Mouse (Mus musculus) lung, adult 2 months (tissue): ENCODE results near the gene Ift20. TPM values are rescaled to one million over a fixed set of nuclear protein-coding genes. Genes with fewer than 3 reads are reported as not detected.

Experiments
- DNase-seq: peaks from one replicate; pipeline ENCODE4 v3.0.0; 2022
- H3K4me1 ChIP-seq: fragments of 200-500 bp; 2 replicates; pipeline ENCODE4 v1.6.1; 2011; ENCODE audit warnings: low read length; ENCODE audit not compliant: control insufficient read depth, insufficient read depth
- H3K4me3 ChIP-seq: fragments of 200-500 bp; replicated peaks from 2 replicates; pipeline ENCODE3; 2011; ENCODE audit warnings: low read depth, mild to moderate bottlenecking, control low read depth, low read length; ENCODE audit errors: extremely low read depth
- CTCF ChIP-seq: fragments of 200-500 bp; IDR thresholded peaks from 2 replicates; pipeline ENCODE4 v1.5.1; 2011; ENCODE audit warnings: mild to moderate bottlenecking, low read length, control low read depth; ENCODE audit not compliant: insufficient read depth
- POLR2A ChIP-seq: fragments of 200-500 bp; IDR thresholded peaks from 2 replicates; pipeline ENCODE4 v1.6.1; 2011; ENCODE audit warnings: low read depth, mild to moderate bottlenecking, control low read depth, low read length, borderline replicate concordance; ENCODE audit errors: extremely low read depth
- WGBS: fragments of 180-500 bp; shearing (Covaris S2); methylation state at CpG from one replicate; pipeline ENCODE4 v1.1.7; 2018; 5-methylcytosine and 5-hydroxymethylcytosine counted together
- polyA plus RNA-seq: library from polyadenylated mRNA; depleted of rRNA; stranded (reverse); fragments of >200 nt; gene quantifications from 2 replicates; pipeline ENCODE4 v1.2.3, GENCODE M21; 2012

Ift20 gene
- polyA plus RNA-seq, 1 experiment: 75.1 TPM

GRCm38 (mm10) chr11:78500623-78501202 is 35.4 kb upstream of the Ift20 start:
- Histone ChIP-seq H3K4me1 (peaks cover 5% of the 10 kb centered on the region; the same call in 1 of the 2 replicates), H3K4me3 (no peak overlapping the region)
- no peak for DNase-seq
- 58% methylated on average over 9 of the region's 9 CpGs for WGBS
- no peak for TF ChIP-seq POLR2A
- no peak for TF ChIP-seq CTCF

GRCm38 (mm10) chr11:78501529-78501928 is 34.6 kb upstream of the Ift20 start:
- no peak for DNase-seq
- H3K4me3 ChIP-seq: no peak overlapping the region
- H3K4me1 ChIP-seq: peaks cover 5% of the 10 kb centered on the region; the same call in 1 of the 2 replicates
- TF ChIP-seq CTCF (no peak), POLR2A (no peak)
- WGBS: 74% methylated on average over 20 of the region's 20 CpGs

- 58% methylated on average over 7 of the region's 7 CpGs for WGBS
- no peak within 1 kb of the TSS for H3K4me3 ChIP-seq
- TF ChIP-seq POLR2A: no peak
- no peak for TF ChIP-seq CTCF
- no peak for DNase-seq
- no peaks in the 10 kb centered on the region for H3K4me1 ChIP-seq
These were observed 33.1 kb upstream of the Ift20 start, which contains the start of gene Sebox for GRCm38 (mm10) chr11:78502909-78503650. Sebox (plus strand) TSS chr11:78503447.

GRCm38 (mm10) chr11:78505430-78505829 is 30.7 kb upstream of the Ift20 start:
- no peak for TF ChIP-seq POLR2A
- no peak for TF ChIP-seq CTCF
- DNase-seq: no peak
- Histone ChIP-seq H3K4me3 (no peak overlapping the region), H3K4me1 (no peaks in the 10 kb centered on the region)
- 84% methylated on average over 3 of the region's 3 CpGs for WGBS

GRCm38 (mm10) chr11:78509148-78509547 is 27.0 kb upstream of the Ift20 start:
- Histone ChIP-seq H3K4me1 (peaks cover 5% of the 10 kb centered on the region; the same call in 1 of the 2 replicates), H3K4me3 (no peak overlapping the region)
- WGBS: 88% methylated on average over 5 of the region's 5 CpGs
- TF ChIP-seq CTCF (peak; percentile 47), POLR2A (no peak)
- DNase-seq: no peak

GRCm38 (mm10) chr11:78512025-78512957 is 23.9 kb upstream of the Ift20 start, which contains the start of the genes Tmem199 and Poldip2:
Tmem199 (minus strand) TSS chr11:78512172.
Poldip2 (plus strand) TSS chr11:78512193.
- TF ChIP-seq CTCF: no peak
- TF ChIP-seq POLR2A: peak; percentile 76; the same call in 1 of the 2 replicates

GRCm38 (mm10) chr11:78513106-78513790 is 22.9 kb upstream of the Ift20 start:
- H3K4me1 ChIP-seq: peaks cover 5% of the 10 kb centered on the region; the same call in 1 of the 2 replicates
- no peak overlapping the region for H3K4me3 ChIP-seq
- TF ChIP-seq CTCF (no peak), POLR2A (no peak)
- DNase-seq: no peak
- WGBS: 64% methylated on average over 3 of the region's 3 CpGs

More at GRCm38 (mm10) chr11:78512025-78512957, 23.9 kb upstream of the Ift20 start, which contains the start of the genes Tmem199 and Poldip2:
- peaks cover 5% of the 10 kb centered on the region; the same call in 1 of the 2 replicates for H3K4me1 ChIP-seq
- peak within 1 kb of the TSS; percentile 95 for H3K4me3 ChIP-seq
- DNase-seq: peak; percentile 81
- under 1% methylated on average over 67 of the region's 67 CpGs for WGBS

GRCm38 (mm10) chr11:78515549-78516325 is 20.4 kb upstream of the Ift20 start:
- no peak for DNase-seq
- TF ChIP-seq POLR2A: no peak
- peak; percentile 17; the same call in 1 of the 2 replicates for TF ChIP-seq CTCF
- WGBS: 64% methylated on average over 2 of the region's 2 CpGs
- H3K4me1 ChIP-seq: peaks cover 8% of the 10 kb centered on the region
- no peak overlapping the region for H3K4me3 ChIP-seq
